Mouse (Mus musculus) liver, adult (tissue): ENCODE results near the gene Nsrp1.

Source experiments
- GATA4 ChIP-seq: IDR thresholded peaks from 2 replicates; pipeline ENCODE4 v1.6.1; 2014; ENCODE audit warnings: mild to moderate bottlenecking, low read length; ENCODE audit not compliant: insufficient replicate concordance

The Nsrp1 gene

DNA sequence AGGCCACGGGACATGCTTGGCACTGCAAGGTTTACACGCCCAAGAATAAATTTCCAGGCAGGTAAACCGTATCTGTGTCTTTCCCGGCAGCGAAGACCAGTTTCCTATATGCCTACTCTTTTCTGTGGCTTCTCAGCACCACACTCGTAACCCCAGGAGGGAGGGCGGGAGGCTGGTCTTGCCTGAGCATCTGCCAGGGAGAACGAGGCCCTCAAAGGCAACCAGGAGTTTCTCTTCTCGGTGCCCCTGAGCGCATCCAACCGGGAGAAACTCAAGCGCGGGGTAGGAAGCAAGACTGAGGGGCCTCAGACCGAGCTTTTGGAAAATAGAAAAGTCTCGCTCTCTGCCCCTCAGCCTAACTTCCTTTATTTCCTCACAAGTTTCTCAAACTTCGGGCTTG lies 443 bp downstream of the Nsrp1 start:
- no peak for TF ChIP-seq GATA4

GRCm38 (mm10) chr11:77070721-77071120 lies 7.5 kb downstream of the Nsrp1 start:
- no peak for TF ChIP-seq GATA4

DNA sequence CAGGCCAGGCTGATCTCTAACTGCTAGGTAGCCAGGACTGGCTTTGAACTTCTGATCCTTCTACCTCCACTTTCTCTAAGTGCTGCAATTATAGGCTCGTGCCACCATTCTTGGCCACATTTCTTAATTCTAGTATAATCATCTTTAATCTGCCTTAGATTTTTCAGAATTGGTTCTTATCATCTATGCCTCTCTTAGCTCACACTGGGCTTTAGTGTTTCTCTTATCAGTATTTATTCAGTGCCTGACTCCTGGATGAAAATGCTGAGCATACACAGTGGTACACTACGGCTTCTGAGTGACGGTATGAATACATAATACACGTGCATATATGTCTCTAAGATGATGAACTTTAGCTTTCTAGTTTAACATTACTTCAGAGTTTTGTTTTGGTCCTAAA lies 9.4 kb downstream of the Nsrp1 start:
- TF ChIP-seq GATA4, result no peak

DNA sequence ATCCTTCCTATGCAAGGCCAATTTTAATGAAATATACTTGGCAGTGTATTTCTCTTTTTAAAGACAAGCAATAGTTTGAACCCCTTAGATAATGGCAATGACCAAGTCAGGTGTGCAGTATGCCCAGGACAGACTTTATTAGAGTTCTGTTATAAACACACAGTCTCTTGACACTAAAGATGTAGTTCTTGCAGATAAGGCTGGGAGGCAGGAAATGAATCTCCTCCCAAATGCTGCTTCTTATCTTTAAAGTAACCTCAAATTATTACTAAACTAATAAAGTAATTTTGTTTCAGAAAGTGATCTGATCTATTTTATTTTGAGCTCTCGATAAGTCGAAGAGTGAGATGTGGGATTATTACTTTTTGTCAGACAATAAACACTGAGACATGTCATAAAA lies 14.8 kb downstream of the Nsrp1 start:
- TF ChIP-seq GATA4, result no peak

DNA sequence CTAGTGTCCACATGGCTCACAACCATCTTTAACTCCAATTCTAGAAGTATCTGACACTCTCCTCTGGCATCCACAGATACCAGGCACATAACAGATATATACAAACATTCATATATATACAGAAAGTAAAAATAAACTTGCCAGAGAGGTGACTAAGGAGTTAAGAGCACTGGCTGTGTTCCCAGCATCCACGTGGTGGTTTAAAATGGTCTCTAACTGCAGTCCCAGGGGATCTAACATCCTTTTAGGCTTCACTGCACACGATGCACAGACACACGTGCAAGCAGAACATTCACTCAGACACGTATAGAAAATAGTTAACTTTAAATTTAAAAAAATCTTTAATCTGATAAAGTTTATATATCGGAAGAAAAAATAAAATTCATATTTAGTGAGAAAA lies 16.3 kb downstream of the Nsrp1 start:
- no peak for TF ChIP-seq GATA4

DNA sequence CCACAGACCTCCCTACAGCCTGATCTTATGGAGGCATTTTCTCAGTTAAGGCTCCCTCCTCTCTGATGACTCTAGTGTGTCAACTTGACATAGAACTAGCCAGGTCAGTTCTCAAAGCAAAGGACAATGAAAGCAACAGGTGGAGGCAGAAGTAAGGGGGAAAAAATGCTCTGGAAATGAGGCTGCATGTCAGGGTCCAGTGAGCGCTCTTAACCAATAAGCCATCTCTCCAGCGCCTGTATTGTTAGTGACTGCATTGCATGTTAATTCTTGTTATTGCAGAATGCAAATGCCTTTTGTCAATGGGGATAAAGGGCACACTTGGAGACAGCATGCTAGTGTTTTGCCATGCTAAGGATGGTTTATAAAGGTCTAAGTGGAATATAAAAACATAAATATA lies 35.4 kb downstream of the Nsrp1 start:
- no peak for TF ChIP-seq GATA4

DNA sequence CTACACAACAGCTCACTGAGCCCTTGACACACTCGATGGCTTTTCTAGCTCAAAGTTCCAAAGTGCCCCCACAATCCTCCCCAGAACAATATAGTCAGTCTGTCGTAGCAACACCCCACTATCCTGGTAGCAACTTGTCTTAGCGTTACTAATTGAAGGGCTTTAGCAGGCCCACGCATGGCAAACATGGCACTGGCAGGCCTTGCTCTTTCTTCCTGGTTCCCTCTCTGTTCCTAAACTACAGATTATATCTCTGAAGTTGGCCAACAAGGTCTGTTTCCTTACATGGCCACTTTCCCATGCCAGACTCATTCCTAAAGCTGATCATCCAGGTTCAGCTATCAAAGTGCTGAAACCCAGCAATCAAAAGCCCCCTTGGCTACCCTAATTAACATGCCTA lies 36.3 kb downstream of the Nsrp1 start:
- TF ChIP-seq GATA4, result no peak

DNA sequence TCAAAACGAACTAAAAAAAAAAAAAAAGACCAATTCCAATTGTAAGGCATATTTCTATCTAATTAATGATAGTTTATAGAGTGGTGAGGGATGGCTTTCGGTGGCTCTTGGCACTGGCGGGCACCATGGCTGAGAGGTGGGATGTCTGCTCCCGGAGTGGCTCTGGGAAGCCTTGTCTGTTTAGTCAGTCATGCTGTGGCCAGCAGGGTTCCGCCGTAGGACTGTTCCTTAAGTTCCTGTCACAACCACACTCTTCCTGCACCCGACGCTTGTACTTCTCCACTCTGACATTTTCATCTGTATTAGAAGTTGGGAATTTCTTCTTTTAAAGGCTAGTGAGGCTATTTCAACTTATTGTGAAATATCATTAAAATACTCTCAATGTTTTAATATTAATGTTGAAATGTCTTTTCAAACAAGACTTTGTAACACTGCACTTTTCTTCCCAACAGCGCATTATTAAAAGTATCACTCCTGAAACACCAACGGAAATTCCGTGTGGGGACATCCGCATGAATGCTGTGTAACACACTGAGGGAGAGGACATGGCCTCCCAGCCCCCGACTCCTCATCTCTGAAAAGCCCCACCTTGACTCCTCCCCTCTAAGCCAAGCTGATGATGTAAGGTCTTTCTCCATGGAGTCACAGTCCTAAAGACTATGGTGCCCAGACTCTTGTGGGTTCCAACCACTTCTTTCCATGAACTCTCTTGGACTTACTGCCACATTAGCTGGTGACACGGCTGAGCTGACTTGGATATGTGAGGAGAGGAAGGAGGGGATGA lies 46.9 kb downstream of the Nsrp1 start:
- no peak for TF ChIP-seq GATA4

GRCm38 (mm10) chr11:77028157-77028556 lies 50.1 kb downstream of the Nsrp1 start:
- TF ChIP-seq GATA4, result no peak

- no peak for TF ChIP-seq GATA4
Measured at GRCm38 (mm10) chr11:77026559-77026958, 51.7 kb downstream of the Nsrp1 start.

- no peak for TF ChIP-seq GATA4
Measured at GRCm38 (mm10) chr11:77021749-77022396, 56.4 kb downstream of the Nsrp1 start.

- no peak for TF ChIP-seq GATA4
Measured at GRCm38 (mm10) chr11:77019539-77019938, 58.7 kb downstream of the Nsrp1 start.

DNA sequence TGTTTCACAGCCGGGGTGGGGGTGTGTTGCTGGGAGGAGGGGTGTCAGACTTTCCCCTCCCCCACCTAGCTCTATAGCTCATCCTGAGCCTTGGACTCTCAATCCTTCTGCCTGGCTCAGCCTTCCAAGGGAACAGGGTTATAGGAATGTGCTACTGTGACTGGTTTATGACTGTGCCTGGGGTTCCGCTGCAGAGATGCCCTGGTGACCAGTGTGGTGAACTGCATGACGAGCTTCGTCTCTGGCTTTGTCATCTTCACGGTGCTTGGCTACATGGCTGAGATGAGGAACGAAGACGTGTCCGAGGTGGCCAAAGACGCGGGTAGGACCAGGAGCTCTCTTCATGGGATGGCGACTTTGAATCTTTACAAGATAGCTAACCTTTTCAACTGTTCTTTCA lies 60.2 kb downstream of the Nsrp1 start:
- no peak for TF ChIP-seq GATA4

DNA sequence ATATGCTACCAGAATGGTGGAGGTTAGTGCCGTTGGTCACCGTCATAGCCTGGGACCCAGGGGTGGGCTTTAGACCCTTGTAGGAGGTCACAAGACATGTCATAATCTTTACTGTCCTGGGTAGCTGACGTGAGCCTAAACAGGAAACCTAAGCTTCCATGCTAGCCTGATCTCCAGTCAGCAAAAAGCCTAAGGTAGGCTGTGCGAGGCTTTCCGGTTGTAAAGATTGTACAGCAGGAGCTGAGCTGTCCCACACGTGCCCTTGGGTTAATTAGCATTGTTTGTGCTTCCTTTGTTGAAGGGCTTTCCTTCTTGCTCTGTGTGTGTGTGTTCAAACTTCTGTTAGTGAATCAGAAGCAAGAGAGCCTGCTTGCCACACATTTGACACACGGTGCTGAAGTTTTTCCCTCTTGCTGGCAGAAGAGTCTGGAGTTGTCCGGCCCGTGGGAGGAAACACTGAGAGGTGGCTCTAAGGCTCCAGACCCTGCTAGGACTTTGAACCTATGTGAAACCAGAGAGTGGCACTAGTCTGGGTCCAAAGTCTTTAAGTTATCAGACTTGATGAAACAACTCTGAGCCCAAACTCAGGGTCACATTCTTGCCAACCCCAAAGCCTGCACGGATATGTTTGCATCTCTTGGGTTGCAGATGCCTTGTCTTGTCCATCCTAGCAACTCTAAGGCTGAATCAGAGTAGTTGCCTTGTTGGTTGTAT lies 67.3 kb downstream of the Nsrp1 start:
- TF ChIP-seq GATA4, result no peak

GRCm38 (mm10) chr11:77009069-77010025 lies 68.9 kb downstream of the Nsrp1 start:
- no peak for TF ChIP-seq GATA4
